Mouse (Mus musculus): ENCODE data around the gene 4932415D10Rik.

GRCm38 (mm10) chr10:82361911-82362310, 45.5 kb upstream of the 4932415D10Rik start:
- TF ChIP-seq CTCF (IDR thresholded peaks at IDR 0.05; ENCODE audit: low read depth) (no peak), EP300 (IDR thresholded peaks at IDR 0.05; ENCODE audit: low read depth) (no peak)

Data from liver, embryonic 14.5 days (tissue).